Mouse (Mus musculus) olfactory bulb, adult 2 months (tissue): ENCODE results near the gene Apobec3.
"Not testable (repeated sequence)": the region's sequence is repeated elsewhere in the genome, so short reads cannot be mapped to it uniquely, and the experiment has no call there.

ENCODE experiments used
- CTCF ChIP-seq: fragments of 200-500 bp; IDR thresholded peaks from 2 replicates; pipeline ENCODE4 v1.5.1; 2012; ENCODE audit warnings: low read depth, mild to moderate bottlenecking, low read length, moderate library complexity; ENCODE audit not compliant: insufficient read depth
- POLR2A ChIP-seq: fragments of 200-500 bp; IDR thresholded peaks from 2 replicates; pipeline ENCODE4 v1.6.1; 2012; ENCODE audit warnings: mild to moderate bottlenecking, low read depth, low read length, moderate library complexity; ENCODE audit not compliant: insufficient read depth

DNA sequence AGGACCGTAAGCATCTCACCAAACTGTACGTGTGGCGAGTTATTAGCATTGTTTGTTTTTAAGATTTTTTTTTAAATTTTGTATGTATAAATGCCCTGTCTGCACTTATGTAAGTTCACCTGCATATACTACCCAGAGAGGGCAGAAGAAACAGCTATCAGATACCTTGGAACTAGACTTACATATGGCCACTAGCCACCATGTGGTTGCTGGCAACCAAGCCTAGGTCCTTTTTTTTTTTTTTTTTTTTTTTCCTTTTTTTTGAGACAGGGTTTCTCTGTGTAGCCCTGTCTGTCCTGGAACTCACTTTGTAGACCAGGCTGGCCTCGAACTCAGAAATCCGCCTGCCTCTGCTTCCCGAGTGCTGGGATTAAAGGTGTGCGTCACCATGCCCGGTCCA lies 11.6 kb downstream of the Apobec3 start:
- not testable (repeated sequence) for TF ChIP-seq CTCF, POLR2A
